Mouse (Mus musculus) MEL (cell line): ENCODE measurements around the gene Cpd. TPM values are rescaled to one million over a fixed set of nuclear protein-coding genes. Genes with fewer than 3 reads are reported as not detected.

ENCODE experiments used
- DNase-seq: peaks from one replicate; pipeline ENCODE4 v3.0.0; 2011; ENCODE audit warnings: low read depth, low spot score
- H3K27ac ChIP-seq: 2 replicates; pipeline ENCODE4 v1.5.1; 2012; ENCODE audit warnings: low read depth, mild to moderate bottlenecking, control low read depth, low read length, moderate library complexity; ENCODE audit not compliant: control insufficient read depth
- H3K27me3 ChIP-seq, 2 experiments: fragments of 150-350 bp in 1 of 2; sonication (generic) in 1 of 2; 2 replicates each; pipeline ENCODE4 v1.6.1; 2012; ENCODE audit warnings: low read length in 2 of 2, mild to moderate bottlenecking in 2 of 2, improper control_type of control experiment in 1 of 2, moderate library complexity in 1 of 2; ENCODE audit not compliant: insufficient read depth in 2 of 2, control insufficient read depth in 1 of 2
- H3K36me3 ChIP-seq, 2 experiments: 2 replicates each; pipeline ENCODE4 v1.6.1; 2012 to 2014; ENCODE audit warnings: low read length in 2 of 2, improper control_type of control experiment in 1 of 2, inconsistent platforms in 1 of 2, mild to moderate bottlenecking in 1 of 2; ENCODE audit not compliant: insufficient read depth in 2 of 2, control insufficient read depth in 1 of 2
- H3K4me1 ChIP-seq, 2 experiments: fragments of 150-350 bp in 1 of 2; sonication (generic) in 1 of 2; 2 replicates each; pipeline ENCODE4 v1.6.1; 2012; ENCODE audit warnings: low read length in 2 of 2, improper control_type of control experiment in 1 of 2, mild to moderate bottlenecking in 1 of 2; ENCODE audit not compliant: insufficient read depth in 2 of 2, control insufficient read depth in 1 of 2
- H3K4me3 ChIP-seq, 2 experiments: fragments of 150-350 bp in 1 of 2; sonication (generic) in 1 of 2; 2 replicates each; pipeline ENCODE4 v1.5.1; 2012; ENCODE audit warnings: low read depth in 2 of 2, low read length in 2 of 2, mild to moderate bottlenecking in 2 of 2, moderate library complexity in 2 of 2, control low read depth in 1 of 2, improper control_type of control experiment in 1 of 2; ENCODE audit not compliant: control insufficient read depth in 1 of 2, insufficient read depth in 1 of 2
- H3K79me2 ChIP-seq: 2 replicates; pipeline ENCODE4 v1.6.1; 2012; ENCODE audit warnings: mild to moderate bottlenecking, low read length, moderate library complexity; ENCODE audit not compliant: control insufficient read depth, poor library complexity, insufficient read depth
- H3K9ac ChIP-seq: 2 replicates; pipeline ENCODE4 v1.6.1; 2012; ENCODE audit warnings: low read depth, mild to moderate bottlenecking, control low read depth, low read length, moderate library complexity; ENCODE audit not compliant: control insufficient read depth, poor library complexity, severe bottlenecking
- H3K9me3 ChIP-seq: fragments of 150-350 bp; sonication (generic); replicated peaks from 2 replicates; pipeline ENCODE4 v1.6.1; 2012; ENCODE audit warnings: mild to moderate bottlenecking, low read length, improper control_type of control experiment, moderate library complexity; ENCODE audit not compliant: insufficient read depth
- BHLHE40 ChIP-seq: IDR thresholded peaks from 2 replicates; pipeline ENCODE4 v1.6.1; 2012; ENCODE audit warnings: low read depth, mild to moderate bottlenecking, inconsistent platforms, low read length, improper control_type of control experiment, borderline replicate concordance
- CHD1 ChIP-seq: IDR thresholded peaks from 2 replicates; pipeline ENCODE4 v1.6.1; 2012; ENCODE audit warnings: low read depth, mild to moderate bottlenecking, inconsistent platforms, low read length, improper control_type of control experiment
- CTCF ChIP-seq, 3 experiments: IDR thresholded peaks in 2 of 3; conservative IDR thresholded peaks in 1 of 3; 2 replicates each; pipeline ENCODE4 v1.5.1; 2011 to 2012; ENCODE audit warnings: low read length in 3 of 3, low read depth in 2 of 3, mild to moderate bottlenecking in 2 of 3, improper control_type of control experiment in 1 of 3, inconsistent platforms in 1 of 3, mixed read lengths in 1 of 3, moderate library complexity in 1 of 3; ENCODE audit not compliant: control insufficient read depth in 1 of 3, insufficient read depth in 1 of 3, poor library complexity in 1 of 3, severe bottlenecking in 1 of 3
- ETS1 ChIP-seq: IDR thresholded peaks from 2 replicates; pipeline ENCODE4 v1.6.1; 2012; ENCODE audit warnings: low read depth, mild to moderate bottlenecking, inconsistent platforms, low read length, improper control_type of control experiment, moderate library complexity
- GATA1 ChIP-seq: IDR thresholded peaks from 2 replicates; pipeline ENCODE4 v1.6.1; 2011; ENCODE audit warnings: low read depth, low read length, improper control_type of control experiment
- HCFC1 ChIP-seq: IDR thresholded peaks from 2 replicates; pipeline ENCODE4 v1.6.1; 2012; ENCODE audit warnings: low read depth, mild to moderate bottlenecking, inconsistent platforms, low read length, improper control_type of control experiment, moderate library complexity
- KAT2A ChIP-seq: conservative IDR thresholded peaks from 2 replicates; pipeline ENCODE4 v1.6.1; 2012; ENCODE audit warnings: low read depth, low read length, improper control_type of control experiment, inconsistent platforms
- MAX ChIP-seq: IDR thresholded peaks from 2 replicates; pipeline ENCODE4 v1.6.1; 2011; ENCODE audit warnings: low read length, improper control_type of control experiment
- MAZ ChIP-seq: IDR thresholded peaks from 2 replicates; pipeline ENCODE4 v1.6.1; 2012; ENCODE audit warnings: low read depth, mild to moderate bottlenecking, inconsistent platforms, low read length, improper control_type of control experiment
- MXI1 ChIP-seq: IDR thresholded peaks from 2 replicates; pipeline ENCODE4 v1.6.1; 2011; ENCODE audit warnings: mild to moderate bottlenecking, low read depth, low read length, improper control_type of control experiment
- MYB ChIP-seq: IDR thresholded peaks from 2 replicates; pipeline ENCODE4 v1.6.1; 2011; ENCODE audit warnings: mild to moderate bottlenecking, low read depth, low read length, improper control_type of control experiment
- MYC ChIP-seq: IDR thresholded peaks from 2 replicates; pipeline ENCODE4 v1.6.1; 2011; ENCODE audit warnings: low read depth, mild to moderate bottlenecking, low read length, improper control_type of control experiment, moderate library complexity
- NELFE ChIP-seq: IDR thresholded peaks from 2 replicates; pipeline ENCODE4 v1.6.1; 2011; ENCODE audit warnings: low read depth, low read length, improper control_type of control experiment
- NRF1 ChIP-seq: IDR thresholded peaks from 2 replicates; pipeline ENCODE4 v1.6.1; 2014; ENCODE audit warnings: low read depth, mild to moderate bottlenecking, inconsistent platforms, low read length, improper control_type of control experiment, moderate library complexity; ENCODE audit not compliant: poor library complexity, insufficient read depth, severe bottlenecking
- POLR2AphosphoS2 ChIP-seq: IDR thresholded peaks from 2 replicates; pipeline ENCODE4 v1.6.1; 2011; ENCODE audit warnings: low read length, improper control_type of control experiment
- RCOR1 ChIP-seq: IDR thresholded peaks from 2 replicates; pipeline ENCODE4 v1.6.1; 2012; ENCODE audit warnings: low read depth, mild to moderate bottlenecking, inconsistent platforms, low read length, improper control_type of control experiment
- SIN3A ChIP-seq: IDR thresholded peaks from 2 replicates; pipeline ENCODE4 v1.6.1; 2012; ENCODE audit warnings: low read length, improper control_type of control experiment, inconsistent platforms
- SMC3 ChIP-seq: IDR thresholded peaks from 2 replicates; pipeline ENCODE4 v1.6.1; 2011; ENCODE audit warnings: low read depth, low read length, improper control_type of control experiment
- TAL1 ChIP-seq: IDR thresholded peaks from 2 replicates; pipeline ENCODE4 v1.6.1; 2012; ENCODE audit warnings: mild to moderate bottlenecking, inconsistent platforms, low read length, moderate library complexity, mixed read lengths
- TBP ChIP-seq: IDR thresholded peaks from 2 replicates; pipeline ENCODE4 v1.8.0; 2011; ENCODE audit warnings: low read depth, low read length, improper control_type of control experiment
- TCF12 ChIP-seq: IDR thresholded peaks from 2 replicates; pipeline ENCODE4 v1.6.1; 2014; ENCODE audit warnings: low read depth, mild to moderate bottlenecking, inconsistent platforms, low read length, improper control_type of control experiment, moderate library complexity
- UBTF ChIP-seq: IDR thresholded peaks from 2 replicates; pipeline ENCODE4 v1.6.1; 2012; ENCODE audit warnings: low read depth, mild to moderate bottlenecking, inconsistent platforms, low read length, improper control_type of control experiment, moderate library complexity, borderline replicate concordance; ENCODE audit not compliant: insufficient read depth
- USF1 ChIP-seq: IDR thresholded peaks from 2 replicates; pipeline ENCODE4 v1.6.1; 2014; ENCODE audit warnings: low read depth, mild to moderate bottlenecking, inconsistent platforms, low read length, improper control_type of control experiment, moderate library complexity
- ZC3H11A ChIP-seq: IDR thresholded peaks from 2 replicates; pipeline ENCODE4 v1.6.1; 2012; ENCODE audit warnings: low read depth, mild to moderate bottlenecking, inconsistent platforms, low read length, improper control_type of control experiment
- ZKSCAN1 ChIP-seq: IDR thresholded peaks from 2 replicates; pipeline ENCODE4 v1.6.1; 2012; ENCODE audit warnings: low read depth, mild to moderate bottlenecking, inconsistent platforms, low read length, improper control_type of control experiment, moderate library complexity
- ZMIZ1 ChIP-seq: IDR thresholded peaks from 2 replicates; pipeline ENCODE4 v1.6.1; 2012; ENCODE audit warnings: low read depth, mild to moderate bottlenecking, inconsistent platforms, low read length, improper control_type of control experiment, moderate library complexity
- polyA plus RNA-seq, 2 experiments: library from polyadenylated mRNA; stranded (reverse) in 1 of 2; unstranded in 1 of 2; fragments of >175 nt in 1 of 2; fragments of >200 nt in 1 of 2; gene quantifications; 2 replicates each; pipeline versions ENCODE4 v1.2.1 to v1.2.4; 2012; ENCODE audit warnings: low replicate concordance in 2 of 2, low read depth in 1 of 2; ENCODE audit not compliant: insufficient read length in 2 of 2, insufficient read depth in 1 of 2, missing spikeins in 1 of 2
- total RNA-seq: library from RNA; depleted of rRNA; stranded (reverse); fragments of 300-350 nt; gene quantifications from 2 replicates; pipeline ENCODE4 v1.2.3, GENCODE M21; 2012

The Cpd gene
- total and polyA plus RNA-seq, 3 experiments, result 7.5 to 14.6 TPM; not detected in 1

DNA sequence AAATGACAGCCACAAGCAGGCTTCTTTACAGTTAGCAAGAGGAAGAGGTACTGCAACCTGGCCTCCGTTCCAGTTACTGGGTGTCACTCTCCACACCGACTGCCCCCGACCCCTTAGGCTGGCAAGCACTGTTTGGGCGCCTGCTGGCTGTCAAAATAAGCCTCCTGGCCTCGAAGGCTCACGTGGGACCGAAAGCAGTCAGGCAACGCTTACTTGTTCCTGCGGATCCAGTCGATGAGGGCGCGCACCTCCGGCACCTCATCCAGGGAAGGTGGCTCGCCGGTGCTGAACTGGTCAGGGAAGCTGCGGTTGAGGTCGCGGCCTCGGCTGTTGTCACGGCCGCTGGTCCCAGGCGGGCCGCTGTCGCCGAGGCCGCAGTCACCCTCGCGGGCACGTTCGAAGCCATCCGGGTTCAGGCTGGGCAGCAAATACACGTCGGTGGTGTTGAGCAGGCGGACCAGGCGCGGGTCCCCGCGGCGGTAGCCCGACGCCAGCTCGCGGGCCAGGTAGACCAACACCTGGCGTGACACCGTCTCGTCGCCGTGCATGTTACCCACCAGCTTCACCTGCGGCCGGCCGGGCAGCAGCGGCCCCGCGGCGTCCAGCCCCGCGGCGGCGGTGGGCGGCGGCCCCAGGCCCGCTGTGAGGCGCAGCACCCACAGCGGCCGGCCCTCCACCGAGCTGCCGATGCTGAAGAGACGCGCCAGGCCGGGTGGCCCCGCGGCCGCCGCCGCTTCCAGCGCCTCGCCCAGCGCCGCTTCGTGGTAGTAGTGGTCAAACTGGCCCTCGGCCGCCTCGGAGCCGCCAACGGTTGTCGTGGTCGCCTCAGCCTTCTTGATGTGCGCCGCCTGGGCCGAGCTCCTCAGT is 574 bp downstream of the Cpd start:
- Histone ChIP-seq H3K9ac (peak overlapping the region; percentile 88), H3K79me2 (peaks cover 6% of the 10 kb centered on the region), H3K4me1 (peaks cover 5 to 20% of the 10 kb centered on the region in 2 experiments), H3K36me3 (peaks cover 0 to 28% of the 10 kb centered on the region in 2 experiments; a peak in 2 of 4 replicates), H3K27ac (no peak overlapping the region), H3K4me3 (peak overlapping the region; percentile 69 to 73), H3K27me3 (peaks cover 4 to 9% of the 10 kb centered on the region in 2 experiments; a peak in 3 of 4 replicates), H3K9me3 (no peaks in the 10 kb centered on the region)
- DNase-seq, result peak; percentile 60
- peak; percentile 61 for TF ChIP-seq MXI1
- TF ChIP-seq GATA1, result no peak
- TF ChIP-seq MAX, result peak; percentile 38; the same call in 1 of the 2 replicates

GRCm38 (mm10) chr11:76845275-76845980 is 1.4 kb downstream of the Cpd start:
- H3K27ac ChIP-seq, result no peak overlapping the region

DNA sequence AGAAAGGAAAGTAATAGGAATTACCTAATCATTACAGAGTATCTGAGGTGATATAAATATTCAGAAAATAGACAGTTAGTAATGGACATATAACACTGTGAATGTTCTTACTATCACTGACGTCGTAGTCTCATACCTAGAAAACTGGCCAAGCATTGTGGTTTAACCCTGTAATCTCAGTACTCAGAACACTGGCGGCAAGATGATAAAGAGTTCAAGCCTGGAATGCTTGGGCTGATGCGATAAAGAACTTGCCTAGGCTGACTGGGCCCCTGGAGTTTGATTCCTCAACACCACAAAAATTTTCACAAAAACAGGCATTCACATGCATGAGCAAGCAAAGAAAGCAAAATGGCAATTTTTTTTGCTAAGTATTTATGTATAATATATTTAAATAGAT is 8.2 kb downstream of the Cpd start:
- H3K9ac ChIP-seq, result no peak overlapping the region
- H3K9me3 ChIP-seq, result no peaks in the 10 kb centered on the region
- H3K79me2 ChIP-seq, result no peaks in the 10 kb centered on the region
- H3K27ac ChIP-seq, result no peak overlapping the region
- no peak overlapping the region for H3K4me3 ChIP-seq
- peak; percentile 89 for DNase-seq
- peaks cover 27 to 29% of the 10 kb centered on the region in 2 experiments for H3K4me1 ChIP-seq
- H3K27me3 ChIP-seq, result no peaks in the 10 kb centered on the region
- peaks cover 0 to 40% of the 10 kb centered on the region in 2 experiments; a peak in 2 of 4 replicates for H3K36me3 ChIP-seq
- peak; percentile 61; the same call in 1 of the 2 replicates for TF ChIP-seq MYC
- no peak for TF ChIP-seq CTCF (IDR thresholded peaks at IDR 0.05 in 2 of 3, conservative IDR thresholded peaks at IDR 0.05 in 1 of 3; ENCODE audit: control insufficient read depth in 1 of 3, insufficient read depth in 1 of 3, low read depth in 2 of 3, low read length in 3 of 3, poor library complexity in 1 of 3, severe bottlenecking in 1 of 3)
- TF ChIP-seq TAL1, result peak; percentile 89
- TF ChIP-seq RCOR1, result peak; percentile 100
- TF ChIP-seq SIN3A, result peak; percentile 74
- peak; percentile 43; the same call in 1 of the 2 replicates for TF ChIP-seq BHLHE40
- TF ChIP-seq USF1, result no peak
- no peak for TF ChIP-seq MAZ
- 0 out of 2 replicates have a peak, but pooled peaks have one; percentile 52 for TF ChIP-seq HCFC1
- peak; percentile 99 for TF ChIP-seq TCF12
- TF ChIP-seq GATA1, result peak; percentile 98
- TF ChIP-seq MAX, result peak; percentile 55; the same call in 1 of the 2 replicates
- no peak for TF ChIP-seq POLR2AphosphoS2
- TF ChIP-seq MYB, result 0 out of 2 replicates have a peak, but pooled peaks have one; percentile 41
- peak; percentile 92 for TF ChIP-seq ETS1

More at GRCm38 (mm10) chr11:76845275-76845980, 1.4 kb downstream of the Cpd start:
- H3K36me3 ChIP-seq, result peaks cover 0 to 30% of the 10 kb centered on the region in 2 experiments; a peak in 2 of 4 replicates
- peak overlapping the region; percentile 88 for H3K9ac ChIP-seq
- H3K4me1 ChIP-seq, result peaks cover 5 to 20% of the 10 kb centered on the region in 2 experiments
- peaks cover 4 to 9% of the 10 kb centered on the region in 2 experiments; a peak in 3 of 4 replicates for H3K27me3 ChIP-seq
- DNase-seq, result peak; percentile 47
- no peaks in the 10 kb centered on the region for H3K9me3 ChIP-seq
- TF ChIP-seq ETS1 (no peak), ZMIZ1 (no peak), UBTF (no peak), NRF1 (no peak), MYB (no peak), TBP (no peak), SMC3 (no peak), CHD1 (no peak), NELFE (no peak), ZC3H11A (no peak), ZKSCAN1 (no peak), MAX (no peak), POLR2AphosphoS2 (no peak), KAT2A (no peak), HCFC1 (no peak), MAZ (no peak)
- H3K79me2 ChIP-seq, result peaks cover 6% of the 10 kb centered on the region
- peak overlapping the region; percentile 69 to 73 for H3K4me3 ChIP-seq
